In the genomic region with DNA sequence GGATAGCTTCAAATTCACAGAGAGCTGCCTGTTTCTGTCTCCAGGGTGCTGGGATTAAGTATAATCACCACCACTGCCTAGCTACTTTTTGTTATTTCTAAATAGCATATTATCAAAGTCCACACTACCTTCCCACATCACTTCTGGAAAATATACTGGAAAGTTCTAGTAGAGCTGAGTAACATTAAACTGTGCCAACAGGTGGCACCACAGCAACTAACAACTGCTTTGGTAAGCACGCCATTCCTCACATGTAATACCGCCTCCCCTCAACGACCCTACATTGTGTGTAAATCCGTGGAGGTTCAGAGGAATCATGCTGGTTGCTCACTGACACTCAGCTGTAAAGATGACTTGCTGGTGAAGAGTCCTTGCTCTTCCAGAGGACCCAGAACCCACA, we compare ENCODE assay signal across 26 mouse cellular contexts.
A peak's percentile ranks its signal among the peaks of the same experiment; 100 is the strongest.
DNase-seq lines count a peak whose midpoint lies in the region; ATAC-seq and TF ChIP-seq lines count a peak whose summit lies in the region.
"Had no signal": no experiment of that assay in that cellular context is flagged by ENCODE, and none has a peak within 500 bp of the region (broad histone marks: within the 10 kb centered on the region; RNA-seq: fewer than 3 reads in every experiment).

No protein-coding gene starts in this region.

- DNase-seq in lung, embryonic 14.5 days = peak; percentile 23
- no peak for DNase-seq in lung, adult 18-20 months
- no peak for DNase-seq in MEL (ENCODE audit: low read depth, low spot score)
- no peak for DNase-seq in stomach, postnatal 0 days (ENCODE audit: low spot score)
- no peak for DNase-seq in cerebellum, adult 11 months
- DNase-seq: adrenal gland, adult 8-10 months; cerebellum, adult 2 months; cerebellum, postnatal 25 days; forebrain, postnatal 0 days; gastrocnemius, postnatal 25 days; layer of hippocampus, adult 9-11 months; lung, adult 2 months; thymus, adult 18-20 months; thymus, postnatal 36 days had no signal

- no peaks in the 10 kb centered on the region for H3K79me2 ChIP-seq in MEL (ENCODE audit: control insufficient read depth, insufficient read depth, low read length, poor library complexity)

- no peaks in the 10 kb centered on the region for H3K27me3 ChIP-seq in intestine, postnatal 0 days (replicated peaks; ENCODE audit: control insufficient read depth, insufficient read depth, low read length)
- H3K27me3 ChIP-seq in intestine, embryonic 16.5 days (replicated peaks; ENCODE audit: control insufficient read depth, insufficient read depth, low read length) = no peaks in the 10 kb centered on the region
- H3K27me3 ChIP-seq in lung, embryonic 14.5 days (ENCODE audit: insufficient read depth, low read length) = no peaks in the 10 kb centered on the region
- H3K27me3 ChIP-seq in MEL (ENCODE audit: control insufficient read depth in 1 of 2, insufficient read depth in 2 of 2, low read length in 2 of 2) = peaks cover 0 to 3% of the 10 kb centered on the region in 2 experiments; a peak in 3 of 4 replicates
- no peaks in the 10 kb centered on the region for H3K27me3 ChIP-seq in stomach, postnatal 0 days (ENCODE audit: control insufficient read depth, insufficient read depth, low read length)
- H3K27me3 ChIP-seq: embryonic facial prominence, embryonic 12.5 days; hindbrain, embryonic 13.5 days; limb, embryonic 13.5 days; liver, embryonic 12.5 days; stomach, embryonic 15.5 days had no signal

- TF ChIP-seq CTCF in intestine, postnatal 0 days (IDR thresholded peaks at IDR 0.05; ENCODE audit: low read depth) = peak; percentile 27; the same call in 1 of the 2 replicates
- TF ChIP-seq CTCF in lung, embryonic 14.5 days (IDR thresholded peaks at IDR 0.05; ENCODE audit: low read depth) = 0 out of 2 replicates have a peak, but pooled peaks have one; percentile 10
- TF ChIP-seq CTCF in MEL (IDR thresholded peaks at IDR 0.05 in 2 of 3, conservative IDR thresholded peaks at IDR 0.05 in 1 of 3; ENCODE audit: control insufficient read depth in 1 of 3, insufficient read depth in 1 of 3, low read depth in 2 of 3, low read length in 3 of 3, poor library complexity in 1 of 3, severe bottlenecking in 1 of 3) = peak in 1 of 3 experiments; percentile 14; a peak in 1 of 6 replicates
- TF ChIP-seq CTCF in stomach, postnatal 0 days (IDR thresholded peaks at IDR 0.05; ENCODE audit: low read depth) = peak; percentile 35

- no peak overlapping the region for H3K9ac ChIP-seq in intestine, postnatal 0 days (ENCODE audit: low read depth, low read length)
- H3K9ac ChIP-seq in intestine, embryonic 16.5 days (ENCODE audit: low read depth, low read length) = no peak overlapping the region
- H3K9ac ChIP-seq in lung, embryonic 14.5 days = no peak overlapping the region
- H3K9ac ChIP-seq in MEL (ENCODE audit: control insufficient read depth, low read depth, low read length, poor library complexity, severe bottlenecking) = no peak overlapping the region
- H3K9ac ChIP-seq in stomach, postnatal 0 days (ENCODE audit: low read length) = no peak overlapping the region
- H3K9ac ChIP-seq: embryonic facial prominence, embryonic 12.5 days; forebrain, postnatal 0 days; hindbrain, embryonic 13.5 days; limb, embryonic 13.5 days; liver, embryonic 12.5 days; stomach, embryonic 15.5 days had no signal

- no peak for TF ChIP-seq EP300 in MEL (IDR thresholded peaks at IDR 0.05; ENCODE audit: low read depth in 1 of 2, low read length in 2 of 2)
- TF ChIP-seq EP300 in stomach, postnatal 0 days (optimal IDR thresholded peaks at IDR 0.05) = no peak

- 69% methylated on average over 4 of the region's 4 CpGs for WGBS in intestine, postnatal 0 days
- 67% methylated on average over 4 of the region's 4 CpGs for WGBS in intestine, embryonic 16.5 days
- 75% methylated on average over 4 of the region's 4 CpGs for WGBS in lung, embryonic 14.5 days
- WGBS in stomach, postnatal 0 days = 77% methylated on average over 4 of the region's 4 CpGs

- no peak overlapping the region for H3K4me2 ChIP-seq in intestine, postnatal 0 days (replicated peaks; ENCODE audit: low read depth)
- H3K4me2 ChIP-seq in intestine, embryonic 16.5 days (ENCODE audit: low read depth, low read length) = no peak overlapping the region
- H3K4me2 ChIP-seq in lung, embryonic 14.5 days = no peak overlapping the region
- H3K4me2 ChIP-seq in stomach, postnatal 0 days (replicated peaks; ENCODE audit: low read depth) = no peak overlapping the region
- H3K4me2 ChIP-seq: embryonic facial prominence, embryonic 12.5 days; hindbrain, embryonic 13.5 days; limb, embryonic 13.5 days; liver, embryonic 12.5 days; midbrain, embryonic 11.5 days; stomach, embryonic 15.5 days had no signal

- no peak for TF ChIP-seq POLR2A in MEL (IDR thresholded peaks at IDR 0.05; ENCODE audit: control insufficient read depth in 1 of 2, insufficient read depth in 1 of 2, low read depth in 1 of 2, low read length in 2 of 2, poor library complexity in 1 of 2)

- no peaks in the 10 kb centered on the region for H3K9me3 ChIP-seq in intestine, postnatal 0 days (ENCODE audit: control insufficient read depth)
- no peaks in the 10 kb centered on the region for H3K9me3 ChIP-seq in intestine, embryonic 16.5 days (ENCODE audit: control insufficient read depth, low read length)
- H3K9me3 ChIP-seq in lung, embryonic 14.5 days (ENCODE audit: low read depth, low read length) = no peaks in the 10 kb centered on the region
- H3K9me3 ChIP-seq in MEL (replicated peaks; ENCODE audit: insufficient read depth, low read length) = no peaks in the 10 kb centered on the region
- H3K9me3 ChIP-seq in stomach, postnatal 0 days (ENCODE audit: control insufficient read depth, low read length) = no peaks in the 10 kb centered on the region
- H3K9me3 ChIP-seq: embryonic facial prominence, embryonic 12.5 days; G1E; heart, embryonic 10.5 days; hindbrain, embryonic 13.5 days; limb, embryonic 13.5 days; liver, embryonic 12.5 days; stomach, embryonic 15.5 days had no signal

- H3K4me1 ChIP-seq in intestine, postnatal 0 days (replicated peaks; ENCODE audit: control insufficient read depth, insufficient read depth, low read length) = no peaks in the 10 kb centered on the region
- no peaks in the 10 kb centered on the region for H3K4me1 ChIP-seq in intestine, embryonic 16.5 days (ENCODE audit: control insufficient read depth, insufficient read depth, low read length)
- no peaks in the 10 kb centered on the region for H3K4me1 ChIP-seq in lung, embryonic 14.5 days (ENCODE audit: insufficient read depth)
- no peaks in the 10 kb centered on the region for H3K4me1 ChIP-seq in MEL (ENCODE audit: control insufficient read depth in 1 of 2, insufficient read depth in 2 of 2, low read length in 2 of 2)
- H3K4me1 ChIP-seq in stomach, postnatal 0 days (replicated peaks; ENCODE audit: control insufficient read depth, insufficient read depth) = no peaks in the 10 kb centered on the region
- H3K4me1 ChIP-seq: embryonic facial prominence, embryonic 12.5 days; heart, embryonic 10.5 days; hindbrain, embryonic 13.5 days; limb, embryonic 13.5 days; liver, embryonic 12.5 days; stomach, embryonic 15.5 days had no signal

- H3K27ac ChIP-seq in intestine, postnatal 0 days (ENCODE audit: low read depth, low read length) = no peak overlapping the region
- H3K27ac ChIP-seq in intestine, embryonic 16.5 days (ENCODE audit: low read length) = no peak overlapping the region
- no peak overlapping the region for H3K27ac ChIP-seq in lung, embryonic 14.5 days (ENCODE audit: low read depth)
- no peak overlapping the region for H3K27ac ChIP-seq in MEL (ENCODE audit: control insufficient read depth, low read depth, low read length)
- H3K27ac ChIP-seq in stomach, postnatal 0 days (replicated peaks) = no peak overlapping the region
- H3K27ac ChIP-seq: embryonic facial prominence, embryonic 12.5 days; heart, embryonic 10.5 days; hindbrain, embryonic 13.5 days; limb, embryonic 13.5 days; liver, embryonic 12.5 days; stomach, embryonic 15.5 days had no signal

- no peak overlapping the region for H3K4me3 ChIP-seq in intestine, postnatal 0 days (ENCODE audit: low read depth, low read length)
- no peak overlapping the region for H3K4me3 ChIP-seq in intestine, embryonic 16.5 days (ENCODE audit: low read length)
- H3K4me3 ChIP-seq in lung, embryonic 14.5 days (ENCODE audit: low read depth, low read length) = no peak overlapping the region
- H3K4me3 ChIP-seq in MEL (ENCODE audit: control insufficient read depth in 1 of 2, insufficient read depth in 1 of 2, low read depth in 2 of 2, low read length in 2 of 2) = no peak overlapping the region
- no peak overlapping the region for H3K4me3 ChIP-seq in stomach, postnatal 0 days (ENCODE audit: low read depth, low read length)
- H3K4me3 ChIP-seq: embryonic facial prominence, embryonic 12.5 days; heart, embryonic 10.5 days; hindbrain, embryonic 13.5 days; limb, embryonic 13.5 days; liver, embryonic 12.5 days; stomach, embryonic 15.5 days had no signal

- TF ChIP-seq RAD21 in MEL (IDR thresholded peaks at IDR 0.05; ENCODE audit: low read depth, low read length) = peak; percentile 2

- no peaks in the 10 kb centered on the region for H3K36me3 ChIP-seq in intestine, postnatal 0 days (ENCODE audit: control insufficient read depth, insufficient read depth)
- H3K36me3 ChIP-seq in intestine, embryonic 16.5 days (ENCODE audit: control insufficient read depth, insufficient read depth, low read length) = no peaks in the 10 kb centered on the region
- no peaks in the 10 kb centered on the region for H3K36me3 ChIP-seq in lung, embryonic 14.5 days (ENCODE audit: insufficient read depth)
- no peaks in the 10 kb centered on the region for H3K36me3 ChIP-seq in MEL (ENCODE audit: control insufficient read depth in 1 of 2, insufficient read depth in 2 of 2, low read length in 2 of 2)
- no peaks in the 10 kb centered on the region for H3K36me3 ChIP-seq in stomach, postnatal 0 days (ENCODE audit: control insufficient read depth, insufficient read depth, low read length)
- H3K36me3 ChIP-seq: embryonic facial prominence, embryonic 12.5 days; G1E; heart, embryonic 10.5 days; hindbrain, embryonic 13.5 days; limb, embryonic 13.5 days; liver, embryonic 12.5 days; stomach, embryonic 15.5 days had no signal

- ATAC-seq in intestine, postnatal 0 days = no peak
- no peak for ATAC-seq in intestine, embryonic 16.5 days
- no peak for ATAC-seq in lung, embryonic 14.5 days (ENCODE audit: insufficient read depth)
- no peak for ATAC-seq in stomach, postnatal 0 days (ENCODE audit: low FRiP score, low TSS enrichment)
- ATAC-seq: activated CD4-positive, CD25-positive, alpha-beta regulatory T cell, adult 4 months; forebrain, postnatal 0 days; inflammation-experienced regulatory T-cells, adult 6 months; liver, embryonic 12.5 days had no signal

TF ChIP-seq in MEL, 35 proteins besides CTCF, POLR2A, EP300 and RAD21 (continues in another document):
- TF ChIP-seq MAX (IDR thresholded peaks at IDR 0.05; ENCODE audit: low read length) (no peak), GATA1 (IDR thresholded peaks at IDR 0.05; ENCODE audit: low read depth, low read length) (no peak), USF2 (IDR thresholded peaks at IDR 0.05; ENCODE audit: borderline replicate concordance in 1 of 2, insufficient read depth in 1 of 2, low read depth in 1 of 2, low read length in 2 of 2) (no peak), NELFE (IDR thresholded peaks at IDR 0.05; ENCODE audit: low read depth, low read length) (no peak), CHD1 (IDR thresholded peaks at IDR 0.05; ENCODE audit: low read depth, low read length) (no peak), ELF1 (IDR thresholded peaks at IDR 0.05; ENCODE audit: low read depth, low read length) (no peak), MYB (IDR thresholded peaks at IDR 0.05; ENCODE audit: low read depth, low read length) (no peak)
